Mouse (Mus musculus): Measurements from ENCODE around the gene Fnbp1l. TPM values are rescaled to one million over a fixed set of nuclear protein-coding genes. Genes with fewer than 3 reads are reported as not detected.

Gene Fnbp1l
- polyA plus RNA-seq, 1 experiment, result not detected

DNA sequence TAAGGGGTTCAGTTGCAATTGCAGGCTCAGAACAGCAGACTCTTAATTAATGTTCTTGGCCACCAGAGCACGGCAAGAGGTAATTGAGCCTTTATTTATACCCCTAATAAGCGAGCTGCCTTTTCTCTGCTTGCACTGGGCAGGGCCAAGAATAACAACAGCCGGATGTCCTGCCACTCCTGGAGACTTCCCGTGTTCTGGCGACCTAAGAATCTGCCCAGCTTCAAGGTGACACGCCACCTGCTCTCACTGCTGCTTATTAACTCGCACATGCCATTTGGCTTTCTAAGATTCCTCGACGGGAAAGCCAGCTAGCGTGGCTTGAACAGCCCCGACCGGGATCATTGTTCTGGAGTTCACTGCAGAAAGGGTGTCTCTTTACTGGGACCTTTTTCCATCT is 15.7 kb upstream of the Fnbp1l start:
- H3K4me3 ChIP-seq (replicated peaks), result no peak overlapping the region
- TF ChIP-seq TAL1 (IDR thresholded peaks at IDR 0.05; ENCODE audit: low read length) (no peak), GATA1 (IDR thresholded peaks at IDR 0.05; ENCODE audit: low read length) (no peak)
- H3K27me3 ChIP-seq (ENCODE audit: control insufficient read depth), result no peaks in the 10 kb centered on the region
- no peaks in the 10 kb centered on the region for H3K4me1 ChIP-seq (ENCODE audit: control insufficient read depth)
- H3K36me3 ChIP-seq (ENCODE audit: control insufficient read depth), result no peaks in the 10 kb centered on the region
- no peaks in the 10 kb centered on the region for H3K9me3 ChIP-seq (ENCODE audit: control insufficient read depth, low read length)

DNA sequence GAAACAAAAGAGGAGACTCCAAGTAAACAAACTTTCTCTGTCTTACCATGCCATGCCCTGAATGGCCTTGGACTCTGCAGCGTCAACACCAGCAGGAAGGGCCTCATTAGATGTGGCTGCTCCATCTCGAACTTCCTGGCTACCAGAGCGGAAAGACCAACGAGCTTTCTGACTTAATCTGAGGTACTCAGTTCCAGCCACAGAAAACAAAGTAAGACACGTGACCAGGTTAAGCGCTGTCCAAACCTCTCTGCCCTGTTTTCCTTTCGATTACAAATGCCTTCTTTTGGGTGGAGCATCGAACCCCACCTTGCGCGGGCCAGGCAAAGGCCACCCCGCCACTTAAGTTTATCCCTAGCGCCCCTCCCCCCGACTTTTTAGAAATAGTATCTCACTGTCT is 10.1 kb upstream of the Fnbp1l start:
- Histone ChIP-seq H3K4me1 (ENCODE audit: control insufficient read depth) (no peaks in the 10 kb centered on the region; the same call in 1 of the 2 replicates), H3K9me3 (ENCODE audit: control insufficient read depth, low read length) (no peaks in the 10 kb centered on the region), H3K4me3 (replicated peaks) (peak overlapping the region; percentile 22), H3K36me3 (ENCODE audit: control insufficient read depth) (no peaks in the 10 kb centered on the region), H3K27me3 (ENCODE audit: control insufficient read depth) (no peaks in the 10 kb centered on the region)
- TF ChIP-seq TAL1 (IDR thresholded peaks at IDR 0.05; ENCODE audit: low read length) (no peak), GATA1 (IDR thresholded peaks at IDR 0.05; ENCODE audit: low read length) (no peak)

DNA sequence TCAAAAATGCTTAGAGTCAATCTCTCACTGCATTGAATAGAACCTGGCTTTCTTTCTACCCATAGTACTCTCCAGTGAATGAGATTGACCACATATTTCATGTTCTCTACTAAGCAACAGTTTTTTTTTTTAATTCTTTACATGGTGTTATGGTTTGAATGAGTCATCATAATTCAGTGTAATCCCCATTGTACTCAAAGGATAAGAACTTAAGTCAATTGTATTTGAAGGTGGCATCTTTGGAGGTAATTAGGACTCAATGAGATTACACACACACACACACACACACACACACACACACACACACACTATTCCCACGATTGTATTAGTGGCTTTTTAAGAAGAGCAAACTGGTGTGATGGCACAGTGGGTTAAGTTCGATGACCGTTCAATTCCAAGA is 9.4 kb upstream of the Fnbp1l start:
- Histone ChIP-seq H3K4me1 (ENCODE audit: control insufficient read depth) (no peaks in the 10 kb centered on the region; the same call in 1 of the 2 replicates), H3K36me3 (ENCODE audit: control insufficient read depth) (no peaks in the 10 kb centered on the region), H3K9me3 (ENCODE audit: control insufficient read depth, low read length) (no peaks in the 10 kb centered on the region), H3K27me3 (ENCODE audit: control insufficient read depth) (no peaks in the 10 kb centered on the region), H3K4me3 (replicated peaks) (no peak overlapping the region)
- TF ChIP-seq GATA1 (IDR thresholded peaks at IDR 0.05; ENCODE audit: low read length) (no peak), TAL1 (IDR thresholded peaks at IDR 0.05; ENCODE audit: low read length) (no peak)

DNA sequence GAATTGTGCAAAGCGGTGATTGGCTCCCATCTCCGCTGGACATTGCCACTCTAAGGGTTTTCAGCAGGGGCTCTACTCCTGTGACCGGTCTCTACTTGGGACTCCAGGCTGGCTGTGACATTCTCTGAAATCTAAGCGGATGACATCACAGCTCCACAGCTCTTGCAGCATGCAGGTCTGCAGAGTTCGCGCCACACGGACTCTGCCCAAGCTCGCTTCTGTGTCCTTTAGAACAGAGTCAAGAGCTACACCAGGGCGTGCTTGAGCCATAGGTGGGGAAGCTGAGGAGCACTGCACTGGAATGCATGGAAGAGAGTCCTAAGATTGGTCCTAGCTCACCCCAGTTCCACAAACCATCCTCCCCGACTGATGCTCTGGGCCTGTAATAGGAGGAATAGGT is 9.0 kb upstream of the Fnbp1l start:
- no peak overlapping the region for H3K4me3 ChIP-seq (replicated peaks)
- no peaks in the 10 kb centered on the region for H3K27me3 ChIP-seq (ENCODE audit: control insufficient read depth)
- TF ChIP-seq GATA1 (IDR thresholded peaks at IDR 0.05; ENCODE audit: low read length), result no peak
- no peak for TF ChIP-seq TAL1 (IDR thresholded peaks at IDR 0.05; ENCODE audit: low read length)
- no peaks in the 10 kb centered on the region for H3K9me3 ChIP-seq (ENCODE audit: control insufficient read depth, low read length)
- no peaks in the 10 kb centered on the region; the same call in 1 of the 2 replicates for H3K4me1 ChIP-seq (ENCODE audit: control insufficient read depth)
- H3K36me3 ChIP-seq (ENCODE audit: control insufficient read depth), result no peaks in the 10 kb centered on the region

DNA sequence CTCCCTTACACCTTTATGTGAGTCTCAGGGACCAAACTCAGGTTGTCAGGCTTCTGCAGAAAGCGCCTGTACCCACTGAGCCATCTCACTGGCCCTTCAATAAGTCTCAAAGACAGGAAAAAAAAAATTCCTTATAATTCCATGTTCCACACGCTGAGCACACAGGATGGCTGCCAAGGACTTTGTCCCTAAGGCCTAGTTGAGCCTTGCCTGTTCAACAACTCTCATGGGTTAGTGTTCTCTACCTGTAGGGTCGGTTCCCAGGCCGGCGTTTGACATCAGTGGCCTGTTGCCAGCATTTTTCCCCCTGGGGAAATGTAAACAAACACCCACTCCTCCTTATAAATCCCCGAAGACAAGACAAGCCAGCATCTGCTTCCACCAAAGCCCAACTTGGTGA is 8.3 kb upstream of the Fnbp1l start:
- Histone ChIP-seq H3K36me3 (ENCODE audit: control insufficient read depth) (no peaks in the 10 kb centered on the region), H3K27me3 (ENCODE audit: control insufficient read depth) (no peaks in the 10 kb centered on the region), H3K4me1 (ENCODE audit: control insufficient read depth) (no peaks in the 10 kb centered on the region; the same call in 1 of the 2 replicates), H3K9me3 (ENCODE audit: control insufficient read depth, low read length) (no peaks in the 10 kb centered on the region), H3K4me3 (replicated peaks) (no peak overlapping the region)
- TF ChIP-seq GATA1 (IDR thresholded peaks at IDR 0.05; ENCODE audit: low read length) (no peak), TAL1 (IDR thresholded peaks at IDR 0.05; ENCODE audit: low read length) (no peak)

DNA sequence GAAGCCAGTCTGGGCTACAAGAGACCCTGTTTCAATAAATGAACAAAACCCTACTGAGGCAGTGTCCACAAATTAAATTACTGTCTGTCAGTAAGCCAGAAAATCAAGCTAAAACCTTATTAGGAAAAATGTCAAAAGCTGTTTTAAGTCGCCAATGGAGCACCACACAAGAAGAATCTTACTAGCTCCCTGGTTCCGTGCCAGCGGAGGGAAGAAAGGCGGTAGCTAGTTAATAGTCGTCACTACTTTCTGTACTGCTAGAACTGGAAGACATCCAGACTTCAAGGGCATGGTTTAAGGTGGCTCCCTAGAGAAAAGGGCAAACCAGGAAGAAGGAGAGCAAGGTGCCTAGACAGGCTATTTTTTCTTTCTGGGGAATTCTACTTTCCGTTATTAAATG is 5.1 kb upstream of the Fnbp1l start:
- no peak for TF ChIP-seq TAL1 (IDR thresholded peaks at IDR 0.05; ENCODE audit: low read length)
- peaks cover 17% of the 10 kb centered on the region for H3K27me3 ChIP-seq (ENCODE audit: control insufficient read depth)

DNA sequence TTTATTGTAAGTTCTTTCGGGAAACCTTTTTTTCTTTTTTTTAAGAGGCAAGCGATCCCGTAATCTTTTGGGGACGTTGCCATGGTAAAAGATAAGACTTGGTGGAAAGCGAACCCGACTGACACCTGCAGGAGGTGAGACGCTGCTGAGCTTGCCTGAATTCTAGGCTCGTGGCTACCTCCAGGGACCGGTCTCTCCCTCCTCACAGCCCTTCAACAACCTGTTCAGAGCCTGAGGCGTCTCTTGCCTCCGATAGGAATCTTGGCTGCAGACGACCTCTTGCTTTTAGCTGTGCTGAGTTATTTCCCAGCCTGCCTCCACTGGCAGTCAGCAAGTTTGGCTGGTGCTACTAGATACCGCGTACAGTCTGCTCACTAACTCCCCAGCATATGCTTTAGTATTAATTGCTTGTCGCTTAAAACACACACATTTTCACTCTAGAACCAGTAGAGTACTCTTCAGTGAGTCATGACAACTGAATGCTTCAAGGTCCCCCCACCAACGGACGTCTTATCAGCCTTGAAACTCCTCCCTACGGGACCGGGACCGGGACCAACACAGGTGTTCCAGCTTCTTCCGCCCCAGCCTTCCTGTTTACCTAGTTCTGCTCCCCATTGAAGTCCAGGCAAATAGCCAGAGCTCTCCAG is 893 bp upstream of the Fnbp1l start:
- TF ChIP-seq TAL1 (IDR thresholded peaks at IDR 0.05; ENCODE audit: low read length) (no peak), GATA1 (IDR thresholded peaks at IDR 0.05; ENCODE audit: low read length) (no peak)
- Histone ChIP-seq H3K27me3 (ENCODE audit: control insufficient read depth) (peaks cover 46% of the 10 kb centered on the region), H3K36me3 (ENCODE audit: control insufficient read depth) (no peaks in the 10 kb centered on the region), H3K4me1 (ENCODE audit: control insufficient read depth) (peaks cover 7% of the 10 kb centered on the region), H3K4me3 (replicated peaks) (peak overlapping the region; percentile 58), H3K9me3 (ENCODE audit: control insufficient read depth, low read length) (no peaks in the 10 kb centered on the region)

More for the DNA sequence above, 5.1 kb upstream of the Fnbp1l start:
- Histone ChIP-seq H3K36me3 (ENCODE audit: control insufficient read depth) (no peaks in the 10 kb centered on the region), H3K4me3 (replicated peaks) (no peak overlapping the region), H3K9me3 (ENCODE audit: control insufficient read depth, low read length) (no peaks in the 10 kb centered on the region), H3K4me1 (ENCODE audit: control insufficient read depth) (peaks cover 6% of the 10 kb centered on the region)

DNA sequence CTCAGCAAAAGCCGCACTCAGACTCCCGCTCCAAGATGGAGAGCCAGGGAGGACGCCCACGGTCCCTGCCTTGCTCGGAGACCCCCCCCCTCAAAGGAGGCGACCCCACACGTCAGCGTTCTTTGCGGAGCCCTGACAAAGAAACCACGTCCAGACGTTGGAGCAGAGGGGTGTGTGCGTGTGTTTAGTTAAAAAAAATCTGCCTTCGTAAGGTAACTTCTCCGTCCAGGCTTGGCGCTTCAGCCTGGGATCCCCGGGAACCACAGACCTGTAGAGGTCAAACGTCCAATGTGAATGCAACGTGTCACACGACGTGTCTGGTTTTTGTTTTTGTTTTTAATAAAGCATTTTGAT is 393 bp upstream of the Fnbp1l start:
- Histone ChIP-seq H3K27me3 (ENCODE audit: control insufficient read depth) (peaks cover 46% of the 10 kb centered on the region), H3K4me3 (replicated peaks) (peak overlapping the region; percentile 58), H3K4me1 (ENCODE audit: control insufficient read depth) (peaks cover 7% of the 10 kb centered on the region), H3K36me3 (ENCODE audit: control insufficient read depth) (no peaks in the 10 kb centered on the region), H3K9me3 (ENCODE audit: control insufficient read depth, low read length) (no peaks in the 10 kb centered on the region)
- TF ChIP-seq GATA1 (IDR thresholded peaks at IDR 0.05; ENCODE audit: low read length) (no peak), TAL1 (IDR thresholded peaks at IDR 0.05; ENCODE audit: low read length) (no peak)

DNA sequence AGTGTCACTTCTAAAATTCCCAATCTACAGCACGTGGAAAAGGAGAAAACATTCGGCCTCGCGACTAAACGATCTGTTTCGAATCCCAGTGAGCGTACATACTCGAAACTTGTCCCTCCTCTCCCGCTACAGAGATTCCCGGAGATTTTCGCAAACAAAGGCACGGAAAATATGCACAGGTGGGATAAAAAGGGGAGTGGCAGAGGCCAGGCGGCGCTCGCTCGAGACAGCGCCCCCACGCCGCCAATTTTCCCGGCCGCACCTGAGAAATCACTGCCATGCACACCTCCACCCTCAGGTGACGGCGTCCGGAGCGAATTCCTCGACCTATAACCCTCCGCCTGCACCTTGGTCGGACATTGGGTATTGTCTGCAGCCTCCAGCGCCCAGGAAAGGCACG is 1.1 kb downstream of the Fnbp1l start:
- peaks cover 7% of the 10 kb centered on the region for H3K4me1 ChIP-seq (ENCODE audit: control insufficient read depth)
- no peaks in the 10 kb centered on the region for H3K36me3 ChIP-seq (ENCODE audit: control insufficient read depth)
- H3K4me3 ChIP-seq (replicated peaks), result peak overlapping the region; percentile 59
- peaks cover 46% of the 10 kb centered on the region for H3K27me3 ChIP-seq (ENCODE audit: control insufficient read depth)
- H3K9me3 ChIP-seq (ENCODE audit: control insufficient read depth, low read length), result no peaks in the 10 kb centered on the region
- no peak for TF ChIP-seq GATA1 (IDR thresholded peaks at IDR 0.05; ENCODE audit: low read length)
- no peak for TF ChIP-seq TAL1 (IDR thresholded peaks at IDR 0.05; ENCODE audit: low read length)
